Mouse (Mus musculus): Measurements from ENCODE around the gene Oip5. TPM values are rescaled to one million over a fixed set of nuclear protein-coding genes. Genes with fewer than 3 reads are reported as not detected.
"Not testable (repeated sequence)": the region's sequence is repeated elsewhere in the genome, so short reads cannot be mapped to it uniquely, and the experiment has no call there.

The Oip5 gene
- polyA plus RNA-seq (2015; fragmentation: Nextera tagmentation; extraction: Ambion mirVana) = 16.6 and 18.1 TPM in 2 replicates

DNA sequence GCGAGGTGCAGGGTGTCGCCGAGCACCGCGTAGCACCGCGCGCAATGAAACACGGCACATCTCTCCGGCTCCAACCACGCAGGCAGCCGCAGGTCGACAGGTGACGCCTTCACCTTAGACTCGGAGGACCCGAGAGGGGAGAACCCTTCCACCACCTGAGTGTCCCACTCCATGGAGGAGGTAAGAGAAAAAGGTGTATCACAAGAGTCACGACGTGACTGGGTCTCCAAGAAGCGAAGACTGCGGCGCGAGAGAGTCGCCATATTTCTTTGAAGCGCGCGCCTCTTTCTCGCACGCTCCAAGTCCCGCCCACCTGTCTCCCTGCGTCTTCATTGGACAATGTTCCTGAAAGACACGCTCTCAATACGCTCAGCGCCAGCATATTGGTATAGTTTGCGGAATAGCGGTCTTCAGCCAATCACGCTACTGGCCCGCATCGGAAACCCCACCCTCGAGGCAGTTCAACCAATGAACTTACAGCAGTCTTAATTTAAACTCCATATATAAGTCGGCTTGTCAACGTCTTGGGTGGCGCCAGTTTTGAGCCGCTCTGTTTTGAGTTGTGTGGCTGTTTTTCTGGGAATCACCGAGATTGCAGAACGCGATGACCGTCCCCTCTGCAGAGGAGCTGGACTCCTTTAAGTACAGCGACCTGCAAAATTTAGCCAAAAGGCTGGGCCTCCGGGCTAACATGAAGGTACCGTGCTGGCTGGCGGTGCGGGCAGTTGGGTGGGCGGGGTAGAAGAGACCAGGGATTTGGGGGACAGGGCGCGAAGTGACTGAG, at the start of gene Oip5, which contains the start of gene Nusap1:
TSS of gene Oip5 (minus strand) at position 271 of the 784 bp plus-strand sequence.
TSS of gene Nusap1 (plus strand) at position 100 of the 784 bp plus-strand sequence.
- no peaks in the 10 kb centered on the region for H3K9me3 ChIP-seq
- H3K9ac ChIP-seq = peak within 1 kb of the TSS; percentile 52
- H3K36me3 ChIP-seq = 0 out of 2 replicates have a peak, but pooled peaks cover 2% of the 10 kb centered on the region
- under 1% methylated on average over 55 of the region's 55 CpGs for WGBS
- H3K27ac ChIP-seq = peak within 1 kb of the TSS; percentile 73
- peak within 1 kb of the TSS; percentile 87 for H3K4me2 ChIP-seq
- H3K4me3 ChIP-seq = peak within 1 kb of the TSS; percentile 85
- ATAC-seq (ENCODE audit: insufficient number of reproducible peaks, low FRiP score, low TSS enrichment, low read depth) = peak; percentile 99
- H3K27me3 ChIP-seq = no peaks in the 10 kb centered on the region
- H3K4me1 ChIP-seq = peaks cover 20% of the 10 kb centered on the region

GRCm38 (mm10) chr2:119665744-119666143, 47.5 kb upstream of the Oip5 start:
- H3K4me3 ChIP-seq; H3K27me3 ChIP-seq; H3K4me2 ChIP-seq; H3K36me3 ChIP-seq; H3K4me1 ChIP-seq; H3K27ac ChIP-seq; H3K9me3 ChIP-seq; ATAC-seq (ENCODE audit: insufficient number of reproducible peaks, low FRiP score, low TSS enrichment, low read depth); H3K9ac ChIP-seq: not testable (repeated sequence)
- WGBS = 71% methylated on average over 22 of the region's 23 CpGs

GRCm38 (mm10) chr2:119662220-119663182, 44.2 kb upstream of the Oip5 start, which contains the start of gene Ndufaf1:
Gene Ndufaf1, minus strand, starts transcription at chr2:119662827.
- H3K9ac ChIP-seq = peak within 1 kb of the TSS; percentile 73
- ATAC-seq (ENCODE audit: insufficient number of reproducible peaks, low FRiP score, low TSS enrichment, low read depth) = no peak
- H3K36me3 ChIP-seq = peaks cover 17% of the 10 kb centered on the region
- H3K4me1 ChIP-seq = peaks cover 10% of the 10 kb centered on the region
- H3K4me2 ChIP-seq = peak within 1 kb of the TSS; percentile 78
- no peaks in the 10 kb centered on the region for H3K27me3 ChIP-seq
- H3K4me3 ChIP-seq = peak within 1 kb of the TSS; percentile 85
- peak within 1 kb of the TSS; percentile 19; the same call in 1 of the 2 replicates for H3K27ac ChIP-seq
- no peaks in the 10 kb centered on the region for H3K9me3 ChIP-seq
- 1% methylated on average over 44 of the region's 44 CpGs for WGBS

- Histone ChIP-seq H3K27ac (no peak overlapping the region), H3K4me3 (no peak overlapping the region), H3K4me1 (no peaks in the 10 kb centered on the region), H3K9me3 (no peaks in the 10 kb centered on the region), H3K36me3 (peaks cover 78% of the 10 kb centered on the region), H3K27me3 (no peaks in the 10 kb centered on the region), H3K9ac (no peak overlapping the region), H3K4me2 (no peak overlapping the region)
- WGBS = 92% methylated on average over 5 of the region's 5 CpGs
- ATAC-seq (ENCODE audit: insufficient number of reproducible peaks, low FRiP score, low TSS enrichment, low read depth) = no peak
Measured at GRCm38 (mm10) chr2:119644254-119644653, 26.0 kb upstream of the Oip5 start.

DNA sequence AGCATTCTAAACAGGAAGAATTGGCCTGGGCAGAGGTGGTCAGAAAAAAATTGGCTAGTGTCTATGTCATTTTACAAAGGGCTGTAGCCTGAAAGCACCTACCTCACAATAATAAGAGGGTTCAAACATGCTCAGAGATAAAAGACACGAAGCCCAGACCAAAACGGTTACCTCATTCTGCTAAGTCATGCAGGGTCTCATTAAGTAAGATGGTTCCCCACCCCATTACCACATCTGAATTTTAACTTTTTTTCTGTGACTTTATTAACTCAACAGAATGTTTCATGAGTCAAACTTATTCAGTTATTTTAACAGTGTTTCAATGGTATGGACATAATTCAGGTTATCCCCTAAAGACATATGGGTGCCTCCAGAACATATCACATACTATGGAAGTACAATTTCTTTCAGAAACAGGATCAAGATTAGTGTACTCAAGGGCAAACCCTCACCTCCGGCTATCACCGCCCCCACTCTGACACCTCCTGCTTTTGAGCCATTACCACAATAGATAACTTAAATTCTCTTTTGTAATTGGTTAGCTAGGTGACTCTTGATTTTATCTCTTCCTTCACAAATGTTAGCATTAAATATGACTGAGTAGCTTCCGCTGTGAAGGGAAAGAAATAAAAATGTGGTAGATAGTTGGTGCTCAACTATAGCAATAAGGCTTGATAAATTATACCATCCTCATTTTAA, 23.1 kb upstream of the Oip5 start:
- Histone ChIP-seq H3K27me3 (no peaks in the 10 kb centered on the region), H3K4me2 (no peak overlapping the region), H3K27ac (no peak overlapping the region), H3K4me3 (no peak overlapping the region), H3K36me3 (peaks cover 79% of the 10 kb centered on the region), H3K9me3 (no peaks in the 10 kb centered on the region), H3K9ac (no peak overlapping the region), H3K4me1 (no peaks in the 10 kb centered on the region)
- ATAC-seq (ENCODE audit: insufficient number of reproducible peaks, low FRiP score, low TSS enrichment, low read depth) = no peak
- 94% methylated on average over 5 of the region's 5 CpGs for WGBS

- H3K36me3 ChIP-seq = peaks cover 72% of the 10 kb centered on the region
- no peak overlapping the region for H3K4me3 ChIP-seq
- no peaks in the 10 kb centered on the region for H3K9me3 ChIP-seq
- H3K4me2 ChIP-seq = no peak overlapping the region
- WGBS = 75% methylated on average over 1 of the region's 1 CpGs
- H3K27ac ChIP-seq = no peak overlapping the region
- no peaks in the 10 kb centered on the region for H3K4me1 ChIP-seq
- H3K27me3 ChIP-seq = no peaks in the 10 kb centered on the region
- ATAC-seq (ENCODE audit: insufficient number of reproducible peaks, low FRiP score, low TSS enrichment, low read depth) = no peak
- H3K9ac ChIP-seq = no peak overlapping the region
Measured at GRCm38 (mm10) chr2:119636781-119637180, 18.5 kb upstream of the Oip5 start.

GRCm38 (mm10) chr2:119621302-119621701, 3.0 kb upstream of the Oip5 start:
- no peak overlapping the region for H3K4me3 ChIP-seq
- no peak overlapping the region for H3K27ac ChIP-seq
- H3K36me3 ChIP-seq = peaks cover 20% of the 10 kb centered on the region; the same call in 1 of the 2 replicates
- no peak overlapping the region for H3K9ac ChIP-seq
- H3K4me1 ChIP-seq = peaks cover 20% of the 10 kb centered on the region
- WGBS = 91% methylated on average over 2 of the region's 2 CpGs
- H3K4me2 ChIP-seq = 0 out of 2 replicates have a peak overlapping the region, but pooled peaks have one; percentile 2
- H3K9me3 ChIP-seq = no peaks in the 10 kb centered on the region
- no peak for ATAC-seq (ENCODE audit: insufficient number of reproducible peaks, low FRiP score, low TSS enrichment, low read depth)
- H3K27me3 ChIP-seq = no peaks in the 10 kb centered on the region

DNA sequence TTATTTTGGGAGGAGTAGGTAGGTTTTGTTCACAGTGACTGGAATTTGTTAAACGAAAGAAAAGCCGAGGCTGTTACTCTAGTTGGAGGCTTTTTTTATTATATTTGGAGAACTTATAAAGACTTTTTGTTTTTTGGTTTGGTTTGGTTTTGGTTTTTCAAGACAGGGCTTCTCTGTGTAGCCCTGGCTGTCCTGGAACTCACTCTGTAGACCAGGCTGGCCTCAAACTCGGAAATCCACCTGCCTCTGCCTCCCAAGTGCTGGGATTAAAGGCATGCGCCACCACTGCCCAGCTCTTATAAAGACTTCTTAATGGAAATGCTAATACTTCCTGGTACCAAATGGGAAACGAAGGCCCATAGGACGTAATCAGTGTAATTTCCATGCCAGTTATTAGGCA, 733 bp upstream of the Oip5 start:
- not testable (repeated sequence) for H3K27me3 ChIP-seq; H3K27ac ChIP-seq; H3K9me3 ChIP-seq; H3K36me3 ChIP-seq; ATAC-seq (ENCODE audit: insufficient number of reproducible peaks, low FRiP score, low TSS enrichment, low read depth)
- H3K4me2 ChIP-seq = peak overlapping the region; percentile 74
- H3K4me3 ChIP-seq = peak overlapping the region; percentile 85
- H3K9ac ChIP-seq = peak overlapping the region; percentile 17; the same call in 1 of the 2 replicates
- peaks cover 20% of the 10 kb centered on the region for H3K4me1 ChIP-seq
- 12% methylated on average over 6 of the region's 6 CpGs for WGBS

DNA sequence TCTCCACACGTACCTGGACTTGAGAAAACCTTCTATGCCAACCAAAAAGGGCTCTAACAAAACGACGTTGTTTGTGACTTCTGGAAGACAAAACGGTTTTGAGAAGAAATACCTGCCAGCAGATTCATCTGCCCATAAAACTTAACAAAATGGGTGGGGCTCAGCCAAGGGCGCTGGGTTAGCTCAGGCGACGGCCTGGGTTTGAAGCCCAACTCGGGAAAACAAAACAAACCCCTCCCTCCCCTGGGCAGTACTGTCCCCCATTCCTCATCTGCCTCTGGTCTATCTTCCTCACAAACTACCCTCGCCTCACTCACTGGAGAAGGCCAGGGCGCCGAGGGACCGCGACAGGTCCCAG, 449 bp downstream of the Oip5 start:
- Histone ChIP-seq H3K4me2 (peak overlapping the region; percentile 87), H3K4me3 (peak overlapping the region; percentile 85), H3K9me3 (no peaks in the 10 kb centered on the region), H3K27ac (peak overlapping the region; percentile 63; the same call in 1 of the 2 replicates), H3K9ac (peak overlapping the region; percentile 52), H3K4me1 (peaks cover 20% of the 10 kb centered on the region), H3K27me3 (no peaks in the 10 kb centered on the region), H3K36me3 (0 out of 2 replicates have a peak, but pooled peaks cover 2% of the 10 kb centered on the region)
- no peak for ATAC-seq (ENCODE audit: insufficient number of reproducible peaks, low FRiP score, low TSS enrichment, low read depth)
- under 1% methylated on average over 13 of the region's 13 CpGs for WGBS

DNA sequence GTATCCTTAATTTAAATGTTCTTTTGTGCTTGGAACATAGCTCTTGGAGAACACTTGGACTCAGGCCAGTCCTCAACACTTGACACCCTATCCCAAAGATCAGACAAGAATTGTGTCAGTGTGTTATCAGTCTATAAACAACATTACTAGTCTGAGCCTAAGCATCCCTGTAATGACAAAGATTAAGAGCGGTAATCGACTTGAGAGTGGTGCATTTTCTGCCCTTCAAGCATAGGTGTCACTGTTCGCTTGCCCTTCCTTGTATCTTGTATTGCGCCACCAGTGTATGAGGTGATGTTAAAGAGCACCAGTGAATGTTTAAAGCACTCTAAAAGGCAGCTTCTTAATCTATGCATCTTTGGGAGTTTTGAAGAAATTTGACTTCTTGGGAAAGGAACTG, 11.2 kb downstream of the Oip5 start:
- no peak overlapping the region for H3K9ac ChIP-seq
- H3K4me3 ChIP-seq = no peak overlapping the region
- no peak overlapping the region for H3K27ac ChIP-seq
- no peak overlapping the region for H3K4me2 ChIP-seq
- no peaks in the 10 kb centered on the region for H3K4me1 ChIP-seq
- no peaks in the 10 kb centered on the region for H3K27me3 ChIP-seq
- WGBS = 93% methylated on average over 4 of the region's 4 CpGs
- peaks cover 53% of the 10 kb centered on the region for H3K36me3 ChIP-seq
- no peak for ATAC-seq (ENCODE audit: insufficient number of reproducible peaks, low FRiP score, low TSS enrichment, low read depth)
- H3K9me3 ChIP-seq = no peaks in the 10 kb centered on the region

DNA sequence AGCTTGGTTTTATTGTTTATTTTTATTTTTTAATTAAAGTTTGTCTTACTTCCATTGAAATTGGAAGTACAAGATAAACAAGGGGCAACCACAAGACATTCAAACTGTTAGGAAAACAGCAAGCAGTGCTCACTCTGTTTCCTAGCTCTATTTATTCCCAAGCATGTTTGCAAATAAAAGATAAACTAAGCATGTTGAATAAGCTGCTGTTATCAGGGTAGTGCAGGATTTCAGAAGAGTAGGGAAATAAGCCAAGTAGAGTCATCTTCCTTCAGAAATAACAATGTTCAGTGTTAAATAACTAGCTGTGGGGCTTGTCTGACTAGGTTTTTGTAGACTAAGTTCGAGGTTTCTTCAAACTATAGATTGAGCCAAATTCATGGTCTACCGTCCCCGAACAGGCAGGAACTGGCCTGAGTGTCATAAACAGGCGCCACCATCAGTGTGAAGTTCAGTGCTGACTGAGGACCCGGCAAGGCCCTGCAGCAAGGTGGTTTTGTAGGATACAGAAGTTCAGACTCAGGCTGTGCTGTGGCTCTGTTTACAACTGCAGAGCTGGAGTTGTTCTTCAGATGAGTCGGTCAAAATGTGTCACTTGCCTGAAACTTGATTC, 12.8 kb downstream of the Oip5 start:
- H3K4me2 ChIP-seq = no peak overlapping the region
- H3K36me3 ChIP-seq = peaks cover 49% of the 10 kb centered on the region
- no peak overlapping the region for H3K4me3 ChIP-seq
- no peak overlapping the region for H3K27ac ChIP-seq
- no peak overlapping the region for H3K9ac ChIP-seq
- H3K4me1 ChIP-seq = 0 out of 2 replicates have a peak, but pooled peaks cover 2% of the 10 kb centered on the region
- ATAC-seq (ENCODE audit: insufficient number of reproducible peaks, low FRiP score, low TSS enrichment, low read depth) = no peak
- WGBS = 87% methylated on average over 6 of the region's 6 CpGs
- H3K9me3 ChIP-seq = no peaks in the 10 kb centered on the region
- H3K27me3 ChIP-seq = no peaks in the 10 kb centered on the region

All from limb, embryonic 15.5 days (tissue).